Mouse (Mus musculus): ENCODE results near the gene Psmd13.

The Psmd13 gene

DNA sequence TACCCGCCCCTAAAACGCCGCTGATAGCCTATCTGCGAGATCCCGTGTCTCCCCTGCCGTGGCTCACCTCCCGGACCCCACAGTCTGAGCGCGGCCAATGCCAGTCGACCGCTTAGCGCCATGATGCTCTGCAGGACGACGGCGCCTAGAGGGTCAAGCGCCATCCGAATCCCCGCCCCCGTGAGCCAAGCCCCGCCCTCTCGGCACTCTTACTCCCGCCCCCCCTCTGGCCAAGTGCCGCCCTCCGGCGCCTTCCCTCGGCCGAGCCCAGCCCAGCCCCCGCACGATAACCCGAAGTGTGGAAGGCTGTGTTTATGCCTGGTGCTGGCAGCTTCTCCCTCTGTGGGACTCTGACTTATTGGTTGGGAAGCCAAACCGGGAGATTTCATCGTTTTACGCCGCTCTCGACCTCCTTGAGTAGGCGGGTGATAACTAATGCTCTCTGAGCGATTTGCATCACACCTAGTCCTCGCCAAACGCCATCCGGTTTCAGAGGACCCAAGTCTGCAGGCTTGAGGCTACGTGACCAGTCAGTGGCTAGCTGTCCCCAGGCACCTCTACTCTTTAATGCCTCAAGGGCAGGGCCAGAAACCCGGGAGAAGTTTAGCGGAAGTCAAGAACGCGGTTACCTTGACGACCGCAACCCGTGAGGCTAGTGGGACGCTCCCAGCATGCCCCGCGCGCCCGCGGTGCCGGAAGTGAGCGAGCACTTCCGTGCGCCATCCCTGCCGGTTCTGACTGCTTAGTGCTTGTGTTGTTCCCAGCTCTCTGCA is at the start of gene Psmd13, which contains the start of gene Sirt3:
Gene Psmd13, plus strand, starts transcription at position 273 of the 773 bp plus-strand sequence.
Gene Sirt3, minus strand, starts transcription at position 614 of the 773 bp plus-strand sequence.
- DNase-seq (ENCODE audit: low spot score): peak; percentile 89

DNA sequence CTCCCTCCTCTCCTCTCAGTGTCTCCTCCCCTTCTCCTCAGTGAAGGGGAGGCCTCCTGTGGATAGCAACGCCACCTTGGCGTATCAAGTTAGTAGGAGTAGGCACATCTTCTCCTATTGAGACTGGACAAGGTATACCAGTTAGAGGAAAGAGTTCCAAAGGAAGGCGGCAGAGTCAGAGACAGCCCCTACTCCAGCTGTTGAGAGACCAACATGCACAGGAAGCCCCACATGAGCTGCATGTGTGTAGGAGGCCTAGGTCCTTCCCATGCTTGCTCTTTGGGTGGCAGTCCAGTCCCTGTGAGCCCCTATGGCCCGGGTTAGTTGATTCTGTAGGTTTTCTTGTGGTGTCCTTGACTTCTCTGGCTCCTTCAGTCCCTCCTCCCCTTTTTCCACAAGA is 48.4 kb upstream of the Psmd13 start:
- no peak for DNase-seq (ENCODE audit: low spot score)

DNA sequence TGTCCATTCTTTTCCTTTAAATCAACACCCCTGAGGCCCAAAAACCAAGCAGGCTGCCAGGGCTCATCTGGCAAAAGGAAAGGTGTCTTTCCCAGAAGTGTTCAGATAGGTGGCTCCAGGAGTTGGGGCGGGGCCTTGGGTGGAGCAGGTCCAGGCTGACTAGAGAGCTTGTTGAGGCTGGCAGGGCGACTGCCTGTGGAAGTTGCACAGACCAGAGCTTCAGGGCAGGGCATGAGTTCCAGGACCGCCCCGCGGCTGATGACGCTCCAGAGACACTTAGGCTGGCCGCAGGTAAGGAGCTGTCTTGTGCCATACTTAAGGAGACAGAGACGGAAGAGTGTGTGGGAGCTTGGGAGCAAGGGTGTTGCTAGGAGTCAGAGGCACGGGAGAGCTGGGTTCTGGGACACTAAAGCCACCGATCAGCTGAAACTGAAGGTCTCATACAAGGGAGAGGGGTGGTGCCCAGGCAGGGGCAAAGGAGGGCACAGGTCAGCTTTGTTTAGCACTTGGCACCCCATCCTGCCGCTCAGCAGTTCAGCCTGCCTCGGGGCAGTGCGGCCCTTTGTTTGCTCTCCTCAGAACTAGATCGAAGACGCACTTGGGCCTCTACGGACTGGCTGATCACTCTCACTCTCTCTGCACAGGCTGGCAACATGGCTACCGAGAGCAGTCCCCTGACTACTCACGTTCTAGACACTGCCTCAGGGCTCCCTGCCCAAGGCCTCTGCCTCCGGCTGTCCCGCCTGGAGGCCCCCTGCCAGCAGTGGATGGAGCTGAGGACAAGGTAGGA is 46.6 kb upstream of the Psmd13 start, which contains the start of gene Urah:
Gene Urah, plus strand, starts transcription at position 51 of the 790 bp plus-strand sequence.
- no peak for DNase-seq (ENCODE audit: low spot score)

DNA sequence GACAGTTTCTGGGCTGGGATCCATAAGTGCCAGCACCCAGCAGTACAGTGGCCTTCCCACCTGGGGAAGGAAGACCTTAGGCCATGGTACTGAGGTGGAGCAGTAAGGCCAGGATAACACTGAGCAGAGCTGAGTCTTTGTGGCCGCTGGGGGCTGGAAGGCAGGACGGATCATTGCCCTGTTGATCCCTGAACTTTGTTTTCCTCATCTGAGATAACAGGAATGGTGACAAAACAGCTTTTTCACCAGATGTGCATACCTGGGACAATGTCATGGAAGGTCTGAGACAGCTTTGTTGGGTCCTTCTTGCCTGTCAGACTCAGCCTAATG is 46.0 kb upstream of the Psmd13 start:
- DNase-seq (ENCODE audit: low spot score): no peak

DNA sequence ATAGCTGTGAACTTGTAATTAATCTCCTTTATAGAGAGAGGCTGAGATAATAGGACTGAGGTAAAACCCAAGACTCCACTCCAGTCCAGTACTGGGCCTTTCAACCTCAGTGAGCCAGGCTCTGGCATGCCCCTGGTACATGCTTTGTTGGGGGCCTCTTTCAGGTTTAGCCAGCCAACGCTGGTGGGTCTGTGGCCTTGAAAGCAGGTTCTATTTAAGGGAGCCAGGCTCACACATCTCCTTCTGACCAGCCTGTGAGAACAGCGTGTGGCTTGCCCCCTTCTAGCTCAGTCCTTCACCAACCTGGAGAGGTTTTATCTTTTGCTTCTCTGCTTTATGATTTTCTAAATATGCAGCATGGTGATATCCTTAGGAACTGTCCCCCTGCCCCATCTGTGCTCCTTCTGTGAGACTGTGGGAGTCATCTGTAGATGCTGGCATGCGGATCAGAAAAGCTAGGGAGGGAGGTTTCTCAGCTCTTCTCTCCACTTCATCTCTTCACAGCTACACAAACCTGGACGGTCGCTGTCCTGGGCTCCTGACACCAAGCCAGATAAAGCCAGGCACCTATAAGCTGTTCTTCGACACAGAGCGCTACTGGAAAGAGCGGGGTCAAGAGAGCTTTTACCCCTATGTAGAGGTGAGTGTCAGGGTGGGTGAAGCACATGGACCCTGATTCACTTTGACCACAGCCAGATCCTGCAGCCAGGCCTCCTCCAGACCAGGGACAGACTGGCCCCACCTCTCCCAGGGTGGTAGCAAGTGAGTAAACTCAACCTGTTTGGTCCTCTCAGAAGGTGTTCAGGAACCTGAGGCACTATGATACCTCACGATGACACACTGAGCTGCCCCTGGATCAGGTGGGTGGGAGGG is 45.3 kb upstream of the Psmd13 start:
- no peak for DNase-seq (ENCODE audit: low spot score)

DNA sequence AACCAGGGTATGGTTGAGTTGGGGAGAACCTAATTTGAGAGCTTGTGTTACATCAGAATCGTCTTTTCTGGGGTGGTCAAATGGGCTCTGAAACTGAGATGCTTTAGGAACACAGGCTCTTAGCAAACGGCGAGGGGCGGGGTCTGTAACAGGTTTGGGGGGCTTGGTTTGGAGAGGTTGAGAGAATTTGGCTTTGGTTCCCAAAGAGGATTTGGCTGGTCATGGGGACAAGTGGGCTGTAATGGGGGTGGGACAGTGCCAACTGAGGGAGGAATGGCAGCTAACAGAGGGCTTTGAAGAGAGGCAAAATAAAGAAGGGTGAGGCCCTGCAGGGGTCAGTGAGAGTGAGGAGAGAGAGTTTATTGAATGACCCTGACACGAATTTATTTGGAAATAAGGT is 42.2 kb upstream of the Psmd13 start:
- no peak for DNase-seq (ENCODE audit: low spot score)

DNA sequence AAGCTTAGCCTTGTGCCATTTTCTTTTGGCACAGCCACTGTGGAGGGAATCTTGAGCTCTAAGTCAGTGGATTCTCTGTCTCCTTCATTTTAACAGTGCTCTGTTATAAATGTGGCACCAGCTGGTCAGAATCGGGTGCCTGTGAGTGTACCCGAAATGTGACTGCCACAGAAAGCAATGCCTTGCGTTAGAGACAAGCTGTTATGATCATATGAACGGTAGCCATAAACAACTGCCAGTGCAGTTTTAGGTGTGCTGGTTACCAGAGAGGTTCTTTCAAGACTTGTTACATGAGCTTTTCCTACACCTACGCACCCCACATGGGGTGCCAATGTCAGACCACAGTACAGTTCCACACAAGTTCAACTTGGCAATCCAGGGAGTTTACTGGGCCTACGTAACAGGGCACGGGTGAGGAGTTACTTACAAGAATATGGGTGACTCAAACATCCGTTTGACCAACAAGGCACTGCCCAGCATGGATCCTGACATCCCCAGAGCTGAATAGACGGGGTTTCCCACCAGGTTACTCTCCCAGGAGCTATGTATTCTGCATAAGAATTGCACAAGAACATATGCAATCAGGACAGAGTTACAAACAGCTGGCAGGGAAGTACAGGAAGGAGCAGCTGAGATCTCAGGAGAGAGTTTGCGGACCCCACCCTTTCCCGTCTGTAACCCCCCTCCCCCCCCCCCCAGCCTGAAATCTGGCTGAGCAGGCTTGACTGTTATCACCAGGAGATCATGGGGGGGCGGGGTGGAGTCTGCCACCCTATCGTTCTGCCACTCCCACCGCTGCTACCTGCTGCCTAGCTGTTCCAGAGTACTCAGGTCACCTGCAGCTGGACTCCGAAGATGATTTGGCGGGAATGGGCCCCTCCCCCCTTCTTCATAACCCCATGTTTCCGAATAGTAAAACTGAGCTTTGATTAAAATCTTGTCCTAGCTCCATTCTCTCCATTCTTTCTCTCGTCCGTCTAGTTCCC is 40.7 kb upstream of the Psmd13 start:
- DNase-seq (ENCODE audit: low spot score): no peak

DNA sequence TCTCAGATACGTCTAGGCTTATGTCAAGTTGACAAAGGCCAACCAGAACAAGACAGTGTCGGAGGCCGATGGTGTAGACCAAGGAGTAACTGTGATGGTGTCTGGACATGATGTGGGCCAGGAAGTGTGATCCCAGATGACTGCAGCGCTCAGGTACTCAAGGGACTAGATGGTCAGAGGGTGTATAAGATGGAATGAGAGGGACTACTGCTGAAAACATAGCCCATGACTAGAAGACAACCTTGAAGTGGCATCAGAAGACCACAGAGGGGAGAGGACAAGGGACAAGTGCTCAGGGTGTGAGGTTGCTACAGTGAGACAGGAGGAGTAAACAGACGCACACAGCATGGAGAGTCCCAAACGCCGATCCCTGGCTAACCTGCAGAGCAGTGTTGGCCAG is 38.0 kb upstream of the Psmd13 start:
- DNase-seq (ENCODE audit: low spot score): no peak

DNA sequence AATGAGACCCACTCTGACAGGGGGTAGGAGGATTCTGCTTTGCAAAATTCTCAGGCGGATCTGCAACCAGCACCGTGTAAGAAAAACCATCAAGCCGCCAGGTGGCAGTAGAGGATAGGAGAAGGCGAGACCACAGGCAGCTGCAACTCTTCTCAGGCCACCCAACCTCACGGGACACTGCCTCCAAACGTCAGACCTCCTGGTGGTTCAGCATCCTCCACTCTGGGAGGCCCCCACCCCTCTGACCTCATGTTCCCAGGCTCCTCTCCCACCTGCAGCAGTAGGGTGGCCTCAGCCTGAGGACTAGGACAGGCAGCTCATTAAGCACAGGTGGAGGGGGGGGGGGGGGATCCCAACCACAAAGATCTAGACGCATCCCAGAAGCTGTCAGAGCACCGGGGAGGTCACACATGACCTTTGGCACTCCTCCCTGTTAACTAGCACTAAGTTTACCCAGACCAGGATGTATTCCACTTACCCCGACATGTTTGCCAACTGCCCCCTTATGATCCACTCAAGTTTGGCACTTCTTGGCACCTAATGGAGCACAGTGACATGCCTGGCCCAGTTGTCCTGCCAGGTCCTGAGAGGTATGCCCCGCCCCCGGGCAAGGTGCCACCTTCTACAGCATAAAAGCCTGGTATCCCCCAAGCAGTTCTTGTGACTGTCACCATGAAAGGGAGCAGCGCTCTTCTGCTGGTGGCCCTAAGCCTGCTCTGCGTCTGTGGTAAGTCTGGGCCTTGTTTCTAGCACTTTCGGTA is 36.7 kb upstream of the Psmd13 start, which contains the start of gene Scgb1c1:
Gene Scgb1c1, plus strand, starts transcription at position 643 of the 761 bp plus-strand sequence.
- peak; percentile 59 for DNase-seq (ENCODE audit: low spot score)

DNA sequence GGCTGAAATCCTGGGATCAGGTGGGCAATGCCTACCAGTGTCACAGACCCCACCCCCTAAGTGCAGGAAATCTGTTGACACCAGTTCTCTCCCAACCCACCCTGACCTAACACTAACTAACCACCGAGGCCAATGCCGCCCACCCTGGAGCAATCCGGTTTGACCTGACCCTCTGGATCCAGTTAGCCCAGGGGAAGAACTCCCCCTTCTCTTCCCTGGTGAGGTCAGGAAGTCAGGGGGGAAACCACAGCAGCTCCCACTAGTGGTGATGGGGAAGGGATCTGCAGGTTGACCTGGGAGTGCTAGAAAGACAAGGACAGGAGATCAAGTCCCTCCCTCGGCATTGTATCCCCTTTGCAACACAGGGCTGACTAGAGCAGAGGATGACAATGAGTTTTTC is 36.1 kb upstream of the Psmd13 start:
- no peak for DNase-seq (ENCODE audit: low spot score)

DNA sequence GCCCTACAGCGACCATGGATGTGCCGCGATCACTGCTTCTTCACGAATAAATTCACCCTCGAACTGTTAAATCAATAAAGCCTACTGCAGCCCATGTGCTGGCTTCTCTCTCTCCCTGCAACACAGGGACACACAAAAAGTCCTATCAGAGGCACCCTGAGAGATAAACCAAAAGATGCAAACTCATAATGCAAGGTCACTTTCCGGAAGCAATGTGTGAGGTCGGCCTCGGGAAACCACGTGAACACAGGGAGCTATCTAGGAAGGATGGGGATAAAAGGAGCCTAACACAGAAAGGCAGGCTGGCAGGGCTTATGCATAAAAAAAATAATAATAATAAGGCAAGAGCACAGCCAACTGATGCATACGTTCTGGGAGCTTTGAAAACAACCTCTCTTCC is 35.1 kb upstream of the Psmd13 start:
- no peak for DNase-seq (ENCODE audit: low spot score)

DNA sequence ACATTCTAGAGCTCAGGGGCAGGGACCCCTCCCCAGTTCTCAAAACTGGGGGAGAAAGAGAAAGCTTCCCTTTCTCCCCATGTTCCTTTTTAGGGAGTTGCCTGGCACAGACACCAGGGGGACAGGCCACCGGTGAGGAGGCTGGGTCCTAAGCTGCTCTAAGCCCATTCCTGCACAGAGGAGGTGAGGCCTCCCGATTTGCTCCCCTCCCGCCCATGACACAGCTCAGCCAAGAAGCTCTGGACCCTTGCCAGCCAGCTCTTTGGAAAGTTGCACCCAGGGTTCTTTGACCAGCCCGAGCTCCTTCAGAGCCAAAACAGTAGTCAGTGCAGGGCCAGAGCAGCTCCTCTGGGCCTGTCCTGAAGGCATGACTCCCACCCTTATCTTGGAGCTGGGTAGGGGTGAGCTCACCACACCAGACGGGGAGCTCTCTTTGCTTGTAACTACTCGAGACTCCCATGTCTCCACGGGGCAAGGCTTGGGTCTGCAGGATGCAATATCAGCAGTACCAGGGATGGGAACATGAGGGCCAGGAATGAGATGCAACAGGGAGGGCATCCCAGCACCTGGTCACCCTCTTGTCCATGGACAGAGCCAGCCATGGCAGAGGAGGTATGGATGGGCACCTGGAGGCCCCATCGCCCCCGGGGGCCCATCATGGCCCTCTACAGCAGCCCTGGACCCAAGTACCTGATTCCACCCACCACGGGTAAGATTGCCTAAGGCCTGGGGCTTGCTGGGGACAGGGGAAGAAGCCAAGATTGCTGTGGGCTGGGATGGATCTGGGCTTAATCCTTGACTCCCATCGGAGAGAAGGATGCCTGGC is 33.8 kb upstream of the Psmd13 start, which contains the start of gene Odf3:
Gene Odf3, plus strand, starts transcription at position 51 of the 826 bp plus-strand sequence.
- DNase-seq (ENCODE audit: low spot score): no peak

DNA sequence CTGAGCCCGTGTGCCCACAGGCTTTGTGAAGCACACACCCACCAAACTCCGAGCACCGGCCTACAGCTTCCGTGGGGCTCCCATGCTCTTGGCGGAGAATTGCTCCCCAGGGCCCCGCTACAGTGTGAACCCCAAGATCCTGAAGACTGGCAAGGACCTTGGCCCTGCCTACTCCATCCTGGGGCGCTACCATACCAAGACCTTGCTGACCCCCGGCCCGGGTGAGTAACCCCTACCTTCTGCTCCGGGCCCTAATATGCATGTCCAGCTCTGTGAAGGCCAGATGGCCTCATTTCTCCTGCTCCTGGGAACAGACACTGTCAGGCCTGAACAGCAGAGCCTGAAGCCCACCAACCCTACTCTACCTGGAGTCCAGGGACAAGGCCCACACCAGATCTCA is 33.2 kb upstream of the Psmd13 start:
- no peak for DNase-seq (ENCODE audit: low spot score)

DNA sequence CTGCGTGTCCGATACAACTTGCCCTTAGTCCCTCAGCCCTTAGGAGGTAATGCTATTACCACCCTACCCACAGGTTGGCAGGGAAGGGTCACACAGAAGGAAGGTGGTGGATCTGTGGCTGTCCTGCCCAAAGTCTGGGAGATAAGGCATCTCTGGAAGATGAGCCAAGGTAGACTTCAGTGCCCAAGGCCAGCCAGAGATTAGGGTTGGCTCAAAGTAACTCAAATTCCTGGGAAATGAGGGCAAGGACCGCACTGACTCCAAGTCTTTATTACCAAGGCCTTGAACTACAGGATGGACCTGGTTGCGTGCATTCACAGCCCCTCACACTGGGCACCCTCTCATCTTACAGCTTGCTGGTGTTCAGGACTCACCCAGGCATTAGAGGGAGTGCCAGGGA is 29.9 kb upstream of the Psmd13 start:
- no peak for DNase-seq (ENCODE audit: low spot score)

DNA sequence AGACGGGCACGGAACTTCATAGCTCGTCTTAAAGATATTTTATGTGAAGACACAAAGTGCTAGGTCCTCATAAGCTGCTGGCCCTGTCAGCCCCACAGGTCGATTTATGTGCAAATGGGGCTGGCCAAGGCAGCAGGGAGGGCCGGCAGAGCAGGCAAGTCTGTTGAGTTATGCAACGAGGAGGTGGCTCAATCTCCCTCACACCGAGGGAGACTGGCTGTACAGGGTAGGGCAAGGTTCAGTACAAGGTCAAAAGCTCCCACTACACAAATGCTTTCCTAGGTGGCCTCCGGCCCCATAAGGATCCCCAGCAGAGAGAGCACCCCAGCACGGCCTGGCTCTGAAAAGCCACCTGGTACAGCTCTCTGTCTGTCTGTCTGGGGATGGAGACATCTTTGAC is 28.4 kb upstream of the Psmd13 start:
- DNase-seq (ENCODE audit: low spot score): no peak

DNA sequence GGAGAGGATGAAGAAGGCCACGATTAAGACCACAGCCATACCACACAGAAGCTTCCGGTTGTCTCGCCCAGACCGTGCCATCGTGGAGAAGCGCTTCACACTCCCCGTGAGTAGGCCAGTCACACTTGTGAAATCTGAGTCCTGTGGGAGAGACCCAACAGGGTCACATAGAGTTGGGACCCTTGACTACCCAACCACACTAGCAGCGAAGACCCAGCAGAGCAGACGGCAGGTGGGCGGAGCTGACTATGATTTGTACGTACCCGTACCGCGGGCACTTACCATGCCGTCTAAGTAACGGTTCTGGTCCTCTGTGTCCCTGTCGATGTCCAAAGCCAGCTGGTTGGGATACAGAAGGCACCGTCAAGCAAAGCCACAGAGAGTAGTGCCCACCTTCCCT is 27.3 kb upstream of the Psmd13 start:
- DNase-seq (ENCODE audit: low spot score): no peak

DNA sequence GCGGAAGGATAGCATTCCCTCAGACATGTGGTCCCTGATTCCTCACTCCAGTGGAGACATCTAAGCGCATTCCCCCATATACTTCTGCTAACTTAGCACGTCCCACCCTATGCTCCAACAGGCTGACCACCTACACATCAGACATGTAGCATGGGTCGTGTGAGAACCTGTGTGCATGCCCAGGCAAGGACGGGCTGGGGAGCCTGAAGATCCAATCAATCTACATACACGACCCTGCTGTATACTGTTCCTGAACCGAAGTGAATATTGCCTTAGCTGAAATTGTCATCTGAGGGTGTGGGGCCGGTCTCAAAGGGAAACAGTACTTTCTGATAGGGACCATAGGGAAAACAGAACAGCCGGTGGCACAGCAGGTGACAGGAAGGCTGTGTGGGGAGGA is 26.6 kb upstream of the Psmd13 start:
- DNase-seq (ENCODE audit: low spot score): no peak

DNA sequence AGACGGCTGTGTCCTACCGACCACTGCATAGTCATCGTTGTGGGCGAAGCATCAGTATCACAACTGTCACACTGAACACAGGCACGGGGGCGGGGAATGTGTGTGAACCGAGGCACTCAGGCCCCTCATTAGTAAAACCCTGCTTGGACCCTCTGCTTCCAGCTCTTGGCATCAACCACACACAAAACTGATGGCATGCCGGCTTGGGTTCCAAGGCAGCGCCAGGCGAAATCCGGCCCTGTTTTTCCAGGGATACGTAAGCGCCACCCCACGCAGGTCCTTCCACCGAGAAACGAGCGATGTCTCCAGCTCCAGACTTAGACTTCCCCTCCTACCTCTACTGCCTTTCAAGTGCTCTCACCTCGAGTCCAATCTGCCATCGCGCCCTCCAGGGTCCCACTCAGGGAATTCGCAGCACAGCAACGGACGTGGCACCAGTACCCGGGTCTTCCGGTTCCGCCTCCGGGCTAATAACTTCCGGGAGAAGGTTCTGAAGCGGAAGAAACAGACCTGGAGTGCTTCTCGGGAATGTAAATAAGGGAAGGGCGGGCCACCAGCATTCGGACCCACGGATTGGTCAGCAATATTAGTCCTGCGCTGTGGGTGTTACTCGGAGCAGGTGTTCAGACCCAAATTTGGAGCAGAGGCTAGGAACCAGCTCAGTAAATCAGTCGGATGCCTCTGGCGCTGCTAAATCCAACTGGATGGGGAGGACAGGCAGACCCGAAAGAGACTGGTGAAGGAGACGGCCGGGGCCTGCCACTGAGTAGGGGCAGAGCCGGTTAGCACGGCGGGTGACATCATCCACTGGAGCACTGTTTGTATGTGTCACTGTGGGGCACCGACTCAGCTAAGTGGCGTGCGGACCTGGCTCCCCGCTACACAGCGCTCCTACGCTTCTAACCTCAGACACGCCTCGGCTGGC is 25.6 kb upstream of the Psmd13 start, which contains the start of gene Gm45785:
Gene Gm45785, minus strand, starts transcription at position 472 of the 925 bp plus-strand sequence.
- peak; percentile 84 for DNase-seq (ENCODE audit: low spot score)

Measured in left cerebral cortex, adult 11 months (tissue).